ENCODE assay signal across 8 mouse cellular contexts in the genomic region with DNA sequence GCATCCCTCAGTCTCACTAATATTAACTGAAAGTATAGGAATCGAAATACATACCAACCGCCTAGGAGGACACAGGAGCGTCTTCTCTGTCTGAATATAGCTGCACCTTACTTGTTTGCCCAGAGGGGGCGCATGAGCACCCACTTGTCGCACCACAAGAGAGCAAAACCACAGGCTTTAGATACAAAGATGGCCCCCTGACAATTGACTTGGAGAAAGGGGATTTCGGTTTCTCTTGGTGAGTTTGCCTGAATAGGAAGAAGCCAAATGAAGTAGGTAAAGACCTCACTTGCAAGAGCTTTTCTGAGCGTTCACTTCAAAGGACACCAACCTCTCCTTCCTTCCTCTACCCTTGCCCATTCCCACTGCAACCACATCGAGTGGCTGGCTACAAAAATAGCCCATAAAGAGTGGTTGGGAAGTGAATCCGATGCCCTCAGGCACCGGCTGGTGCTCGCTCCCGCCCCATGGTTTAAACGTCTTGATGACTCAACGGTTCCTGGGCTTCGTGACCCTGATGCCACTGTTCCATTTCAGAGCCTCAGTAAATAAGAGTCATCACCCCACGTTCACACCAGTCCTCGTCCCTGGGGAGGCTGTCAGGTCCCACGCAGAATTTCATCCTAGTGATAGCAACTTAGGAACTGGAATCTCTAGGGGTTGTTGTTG.
DNase-seq lines count a peak whose midpoint lies in the region; ATAC-seq and TF ChIP-seq lines count a peak whose summit lies in the region.

No protein-coding gene starts in this region.

- no peaks in the 10 kb centered on the region for H3K36me3 ChIP-seq in intestine, postnatal 0 days (ENCODE audit: control insufficient read depth, insufficient read depth)
- no peaks in the 10 kb centered on the region for H3K36me3 ChIP-seq in intestine, embryonic 15.5 days
- H3K36me3 ChIP-seq in C2C12 (ENCODE audit: control insufficient read depth, insufficient read depth): no peaks in the 10 kb centered on the region
- H3K36me3 ChIP-seq in myocyte (ENCODE audit: control insufficient read depth, insufficient read depth): no peaks in the 10 kb centered on the region
- H3K36me3 ChIP-seq in heart, embryonic 12.5 days: no peaks in the 10 kb centered on the region

- H3K4me2 ChIP-seq in intestine, postnatal 0 days (replicated peaks; ENCODE audit: low read depth): no peak overlapping the region
- no peak overlapping the region for H3K4me2 ChIP-seq in intestine, embryonic 15.5 days (replicated peaks)
- H3K4me2 ChIP-seq in myocyte (ENCODE audit: low read depth): peak overlapping the region; percentile 62
- H3K4me2 ChIP-seq in heart, embryonic 12.5 days: no peak overlapping the region

- 83% methylated on average over 18 of the region's 18 CpGs for WGBS in intestine, postnatal 0 days
- WGBS in intestine, embryonic 15.5 days: 82% methylated on average over 18 of the region's 18 CpGs
- WGBS in bone marrow, adult 2 months: 38% methylated on average over 18 of the region's 18 CpGs
- WGBS in heart, embryonic 12.5 days: 72% methylated on average over 18 of the region's 18 CpGs

- no peak overlapping the region for H3K4me3 ChIP-seq in intestine, postnatal 0 days (ENCODE audit: low read depth, low read length)
- H3K4me3 ChIP-seq in intestine, embryonic 15.5 days (replicated peaks): no peak overlapping the region
- H3K4me3 ChIP-seq in C2C12 (ENCODE audit: insufficient read depth, poor library complexity, severe bottlenecking) (no peak overlapping the region), myocyte (no peak overlapping the region)
- H3K4me3 ChIP-seq in bone marrow, adult 2 months (replicated peaks; ENCODE audit: control insufficient read depth, low read depth, low read length): no peak overlapping the region
- no peak overlapping the region for H3K4me3 ChIP-seq in heart, embryonic 12.5 days

- no peaks in the 10 kb centered on the region for H3K27me3 ChIP-seq in intestine, postnatal 0 days (replicated peaks; ENCODE audit: control insufficient read depth, insufficient read depth, low read length)
- H3K27me3 ChIP-seq in intestine, embryonic 15.5 days (replicated peaks): no peaks in the 10 kb centered on the region
- H3K27me3 ChIP-seq in C2C12 (ENCODE audit: control insufficient read depth, insufficient read depth, insufficient read length): no peaks in the 10 kb centered on the region
- H3K27me3 ChIP-seq in myocyte (ENCODE audit: control insufficient read depth, insufficient read depth, insufficient read length): no peaks in the 10 kb centered on the region
- H3K27me3 ChIP-seq in heart, embryonic 12.5 days (replicated peaks): no peaks in the 10 kb centered on the region

- TF ChIP-seq POLR2A in bone marrow, adult 2 months (IDR thresholded peaks at IDR 0.05; ENCODE audit: borderline replicate concordance, control insufficient read depth, low read depth, low read length): no peak
- TF ChIP-seq POLR2A in myocyte (IDR thresholded peaks at IDR 0.05; ENCODE audit: insufficient read length, low read depth): no peak

- peak; percentile 63 for TF ChIP-seq CTCF in intestine, postnatal 0 days (IDR thresholded peaks at IDR 0.05; ENCODE audit: low read depth)
- no peak for TF ChIP-seq CTCF in C2C12 (IDR thresholded peaks at IDR 0.05; ENCODE audit: control insufficient read depth, insufficient read depth, insufficient read length)
- peak; percentile 60 for TF ChIP-seq CTCF in bone marrow, adult 2 months (IDR thresholded peaks at IDR 0.05; ENCODE audit: control insufficient read depth, insufficient read depth, low read length)

- no peak for DNase-seq in neural tube, embryonic 10.5 days (ENCODE audit: extremely low spot score, low spot score)
- DNase-seq in left cerebral cortex, adult 9 months (ENCODE audit: low spot score in 2 of 2): no peak

- H3K79me2 ChIP-seq in C2C12 (ENCODE audit: control insufficient read depth, insufficient read depth) (no peaks in the 10 kb centered on the region), myocyte (ENCODE audit: control insufficient read depth, insufficient read depth) (no peaks in the 10 kb centered on the region)

- H3K4me1 ChIP-seq in intestine, postnatal 0 days (replicated peaks; ENCODE audit: control insufficient read depth, insufficient read depth, low read length): no peaks in the 10 kb centered on the region
- peaks cover 4% of the 10 kb centered on the region; the same call in 1 of the 2 replicates for H3K4me1 ChIP-seq in intestine, embryonic 15.5 days (replicated peaks)
- no peaks in the 10 kb centered on the region for H3K4me1 ChIP-seq in bone marrow, adult 2 months (ENCODE audit: control insufficient read depth, insufficient read depth, low read length)
- H3K4me1 ChIP-seq in heart, embryonic 12.5 days (replicated peaks): peaks cover 27% of the 10 kb centered on the region

- H3K79me3 ChIP-seq in C2C12 (ENCODE audit: low read depth): no peaks in the 10 kb centered on the region

- H3ac ChIP-seq in C2C12 (ENCODE audit: control insufficient read depth, insufficient read length, low read depth) (no peak overlapping the region), myocyte (ENCODE audit: control insufficient read depth, insufficient read length) (no peak overlapping the region)

- H3K9me3 ChIP-seq in intestine, postnatal 0 days (ENCODE audit: control insufficient read depth): no peaks in the 10 kb centered on the region
- no peaks in the 10 kb centered on the region for H3K9me3 ChIP-seq in intestine, embryonic 15.5 days
- no peaks in the 10 kb centered on the region for H3K9me3 ChIP-seq in heart, embryonic 12.5 days (replicated peaks)

- H3K27ac ChIP-seq in intestine, postnatal 0 days (ENCODE audit: low read depth, low read length): no peak overlapping the region
- no peak overlapping the region for H3K27ac ChIP-seq in intestine, embryonic 15.5 days
- no peak overlapping the region for H3K27ac ChIP-seq in bone marrow, adult 2 months (ENCODE audit: control insufficient read depth, insufficient read depth, low read depth, low read length, poor library complexity)
- H3K27ac ChIP-seq in heart, embryonic 12.5 days (ENCODE audit: poor library complexity, severe bottlenecking): no peak overlapping the region

- no peak overlapping the region for H3K9ac ChIP-seq in intestine, postnatal 0 days (ENCODE audit: low read depth, low read length)
- H3K9ac ChIP-seq in intestine, embryonic 15.5 days: no peak overlapping the region
- no peak overlapping the region for H3K9ac ChIP-seq in heart, embryonic 12.5 days

- ATAC-seq in intestine, postnatal 0 days: no peak
- ATAC-seq in intestine, embryonic 15.5 days: no peak
- ATAC-seq in heart, embryonic 12.5 days (ENCODE audit: insufficient number of reproducible peaks, low FRiP score): no peak

TF ChIP-seq in C2C12, 6 proteins besides CTCF, POLR2A, EP300 and RAD21:
- no peak for TF ChIP-seq USF1 (IDR thresholded peaks at IDR 0.05; ENCODE audit: low read depth)
- peak; percentile 17 for TF ChIP-seq MAX (IDR thresholded peaks at IDR 0.05)
TF ChIP-seq in C2C12: peak in this region for 1.

TF ChIP-seq in myocyte, 11 proteins besides CTCF, POLR2A, EP300 and RAD21:
- TF ChIP-seq E2F4 (IDR thresholded peaks at IDR 0.05; ENCODE audit: insufficient read depth) (peak; percentile 17), SRF (IDR thresholded peaks at IDR 0.05; ENCODE audit: control insufficient read depth, insufficient read length, low read depth) (no peak), TCF3 (IDR thresholded peaks at IDR 0.05; ENCODE audit: insufficient read length, low read depth) (no peak), MYOD1 (IDR thresholded peaks at IDR 0.05; ENCODE audit: control insufficient read depth in 1 of 3, insufficient read length in 2 of 3, low read depth in 2 of 3) (peak in 1 of 3 experiments; percentile 48), MYOG (IDR thresholded peaks at IDR 0.05; ENCODE audit: control insufficient read depth in 1 of 3, insufficient read depth in 1 of 3, insufficient read length in 2 of 3, low read depth in 2 of 3) (peak in 1 of 3 experiments; percentile 61)
TF ChIP-seq in myocyte: peak in this region for 3.
